Mouse (Mus musculus) forebrain, embryonic 11.5 days (tissue): ENCODE results near the gene Gtf2h1. TPM values are rescaled to one million over a fixed set of nuclear protein-coding genes. Genes with fewer than 3 reads are reported as not detected.

Source experiments
- ATAC-seq: fragments of 200-750 bp; cut with Nextera tagmentation; replicated peaks from 2 replicates; pipeline ENCODE4 v1.8.0; 2017; ENCODE audit warnings: moderate TSS enrichment; ENCODE audit not compliant: low FRiP score
- DNase-seq: peaks from one replicate; pipeline ENCODE4 v3.0.0-alpha.2; 2017; ENCODE audit warnings: low spot score
- H3K27ac ChIP-seq: fragments of 300-500 bp; sonication (generic); 2 replicates; pipeline ENCODE4 v1.5.1; 2014; ENCODE audit warnings: low read depth, low read length
- H3K27me3 ChIP-seq: fragments of 300-500 bp; sonication (generic); 2 replicates; pipeline ENCODE4 v1.6.1; 2014; ENCODE audit warnings: mild to moderate bottlenecking, low read length, mixed read lengths; ENCODE audit not compliant: control insufficient read depth, insufficient read depth
- H3K36me3 ChIP-seq: fragments of 300-500 bp; sonication (generic); 2 replicates; pipeline ENCODE4 v1.6.1; 2014; ENCODE audit warnings: mild to moderate bottlenecking, low read length, moderate library complexity, mixed read lengths; ENCODE audit not compliant: control insufficient read depth, insufficient read depth
- H3K4me1 ChIP-seq: fragments of 300-500 bp; sonication (generic); replicated peaks from 2 replicates; pipeline ENCODE4 v1.6.1; 2014; ENCODE audit warnings: low read length, mixed read lengths; ENCODE audit not compliant: control insufficient read depth, insufficient read depth
- H3K4me2 ChIP-seq: fragments of 300-500 bp; sonication (generic); 2 replicates; pipeline ENCODE4 v1.6.1; 2014; ENCODE audit warnings: low read depth, mild to moderate bottlenecking, low read length, moderate library complexity, mixed read lengths; ENCODE audit not compliant: severe bottlenecking
- H3K4me3 ChIP-seq: fragments of 300-500 bp; sonication (generic); 2 replicates; pipeline ENCODE4 v1.5.1; 2014; ENCODE audit warnings: low read depth, low read length
- H3K9ac ChIP-seq: fragments of 300-500 bp; sonication (generic); 2 replicates; pipeline ENCODE4 v1.6.1; 2014; ENCODE audit warnings: low read length
- H3K9me3 ChIP-seq: fragments of 300-500 bp; sonication (generic); 2 replicates; pipeline ENCODE4 v1.6.1; 2016; ENCODE audit warnings: low read length, mixed read lengths; ENCODE audit not compliant: control insufficient read depth
- WGBS: fragments of 180-500 bp; shearing (Covaris S2); extraction: QIAGEN DNeasy Blood & Tissue Kit; methylation state at CpG from one replicate; pipeline ENCODE4 v1.1.7; 2014; 5-methylcytosine and 5-hydroxymethylcytosine counted together
- polyA plus RNA-seq: library from polyadenylated mRNA; unstranded; fragments of >200 nt; fragmentation: Nextera tagmentation; extraction: Ambion mirVana; gene quantifications from 2 replicates; pipeline ENCODE4 v1.2.1, GENCODE M21; 2014

The Gtf2h1 gene
- polyA plus RNA-seq, 1 experiment from 2014 or later, result 53.9 TPM

DNA sequence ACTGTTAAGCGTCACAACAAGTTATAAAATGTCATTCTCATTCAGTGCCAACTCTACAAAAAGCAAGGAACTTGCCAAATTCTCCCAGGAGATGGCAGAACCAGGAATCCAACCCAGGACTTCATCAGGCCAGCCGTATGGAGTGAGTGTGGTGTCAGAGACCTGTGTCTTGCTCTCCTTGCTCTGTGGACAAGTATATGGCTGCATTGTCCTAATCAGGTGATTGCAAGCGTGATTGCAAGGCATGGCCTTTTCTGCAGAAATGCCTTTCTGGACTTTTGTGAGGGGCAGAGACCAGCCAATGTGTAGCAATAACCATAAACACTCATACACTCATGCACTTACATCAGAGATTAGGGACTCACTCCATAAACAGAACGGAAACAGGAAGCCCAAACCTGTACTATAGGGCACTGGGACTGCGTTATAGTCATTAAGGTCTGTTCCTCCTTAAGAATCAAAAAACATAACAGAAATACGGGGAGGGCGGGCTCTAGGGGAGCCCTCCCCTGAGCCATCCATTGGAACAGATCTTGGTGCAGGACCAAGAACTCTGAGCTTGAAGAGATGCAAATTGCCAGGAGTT is 37.9 kb downstream of the Gtf2h1 start:
- no peak for DNase-seq
- 88% methylated on average over 7 of the region's 7 CpGs for WGBS
- Histone ChIP-seq H3K4me3 (no peak overlapping the region), H3K36me3 (no peaks in the 10 kb centered on the region), H3K4me2 (no peak overlapping the region), H3K9me3 (no peaks in the 10 kb centered on the region), H3K9ac (no peak overlapping the region), H3K27me3 (no peaks in the 10 kb centered on the region), H3K27ac (no peak overlapping the region), H3K4me1 (peaks cover 1% of the 10 kb centered on the region; the same call in 1 of the 2 replicates)
- no peak for ATAC-seq

DNA sequence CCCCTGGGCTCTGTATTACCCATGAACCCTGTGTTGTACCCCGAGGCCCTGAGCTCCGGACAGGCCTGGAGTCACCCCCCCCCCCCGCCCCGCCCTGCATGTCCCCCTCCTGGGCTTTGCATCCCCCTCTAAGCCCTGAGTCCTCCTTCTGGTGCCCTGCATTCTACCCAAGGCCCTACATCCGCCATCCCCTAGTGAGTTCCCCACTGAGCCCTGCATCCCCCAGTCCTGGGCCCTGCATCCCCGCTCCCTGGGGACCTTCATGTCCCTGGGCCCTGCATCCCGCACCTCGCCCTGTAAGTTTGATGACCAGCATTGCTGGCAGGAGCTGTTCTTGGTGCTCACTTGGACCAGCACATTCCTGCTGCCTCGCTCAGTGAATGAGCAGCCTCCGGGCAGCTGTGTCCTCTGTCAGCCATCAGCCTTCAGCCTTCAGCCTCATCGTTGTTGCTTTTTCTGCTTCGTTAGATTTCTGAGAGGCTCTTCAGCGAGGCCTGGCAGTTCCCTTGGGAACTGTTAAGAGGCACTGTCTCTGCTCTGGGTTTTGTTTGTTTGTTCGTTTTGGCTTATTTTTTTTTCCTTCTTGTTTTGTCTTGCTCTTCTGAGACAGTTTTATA is 39.2 kb downstream of the Gtf2h1 start:
- H3K27me3 ChIP-seq, result no peaks in the 10 kb centered on the region
- H3K4me3 ChIP-seq, result no peak overlapping the region
- H3K36me3 ChIP-seq, result no peaks in the 10 kb centered on the region
- no peak overlapping the region for H3K27ac ChIP-seq
- DNase-seq (no peak), ATAC-seq (no peak)
- H3K4me2 ChIP-seq, result no peak overlapping the region
- WGBS, result 22% methylated on average over 11 of the region's 14 CpGs
- no peak overlapping the region for H3K9ac ChIP-seq
- H3K4me1 ChIP-seq, result peaks cover 5% of the 10 kb centered on the region; the same call in 1 of the 2 replicates
- no peaks in the 10 kb centered on the region for H3K9me3 ChIP-seq

DNA sequence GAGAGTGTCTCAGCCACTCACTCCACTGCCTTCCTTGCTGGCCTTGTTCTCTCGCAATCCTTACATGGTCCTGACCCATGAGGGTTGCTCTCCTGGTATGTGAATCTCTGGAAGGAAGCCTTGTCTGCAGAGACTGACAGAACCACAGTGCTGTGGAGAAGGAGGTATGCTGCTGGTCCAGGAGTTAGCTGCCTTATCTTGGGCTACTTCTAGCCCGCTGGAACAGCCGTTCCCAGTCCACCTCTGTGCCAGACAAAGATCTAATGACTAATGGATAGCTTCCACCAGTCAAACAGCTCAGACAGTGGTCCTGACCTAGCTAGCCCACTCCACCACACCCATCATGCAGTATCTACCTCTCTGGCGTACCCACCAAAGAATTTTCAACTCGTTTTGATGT is 40.5 kb downstream of the Gtf2h1 start:
- Histone ChIP-seq H3K27ac (no peak overlapping the region), H3K9me3 (no peaks in the 10 kb centered on the region), H3K4me2 (no peak overlapping the region), H3K27me3 (no peaks in the 10 kb centered on the region), H3K9ac (no peak overlapping the region), H3K36me3 (no peaks in the 10 kb centered on the region), H3K4me1 (peaks cover 5% of the 10 kb centered on the region; the same call in 1 of the 2 replicates), H3K4me3 (no peak overlapping the region)
- 86% methylated on average over 5 of the region's 5 CpGs for WGBS
- ATAC-seq (no peak), DNase-seq (no peak)

DNA sequence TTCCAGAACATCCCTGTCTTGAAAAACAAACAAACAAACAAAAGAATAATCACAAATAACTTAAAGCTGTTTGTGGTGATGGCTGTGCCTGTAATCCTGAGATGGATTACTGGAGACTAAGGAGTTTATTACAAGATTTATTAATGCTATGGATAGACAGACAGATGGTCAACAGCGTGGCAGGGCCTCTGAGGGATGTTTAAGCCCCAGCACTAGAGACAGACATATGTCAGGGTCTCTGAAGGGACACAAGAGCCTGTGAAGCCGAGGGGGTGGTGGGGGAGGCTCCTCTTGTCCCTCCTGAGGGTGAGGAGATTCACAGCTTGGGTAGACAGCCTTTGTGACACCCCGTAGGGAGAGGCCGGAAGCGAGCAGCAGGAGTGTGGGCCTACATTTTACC is 41.2 kb downstream of the Gtf2h1 start:
- no peaks in the 10 kb centered on the region for H3K9me3 ChIP-seq
- no peak overlapping the region for H3K4me2 ChIP-seq
- peaks cover 5% of the 10 kb centered on the region; the same call in 1 of the 2 replicates for H3K4me1 ChIP-seq
- H3K36me3 ChIP-seq, result no peaks in the 10 kb centered on the region
- ATAC-seq (no peak), DNase-seq (no peak)
- WGBS, result 52% methylated on average over 5 of the region's 5 CpGs
- H3K9ac ChIP-seq, result no peak overlapping the region
- H3K27ac ChIP-seq, result no peak overlapping the region
- H3K4me3 ChIP-seq, result no peak overlapping the region
- H3K27me3 ChIP-seq, result no peaks in the 10 kb centered on the region

DNA sequence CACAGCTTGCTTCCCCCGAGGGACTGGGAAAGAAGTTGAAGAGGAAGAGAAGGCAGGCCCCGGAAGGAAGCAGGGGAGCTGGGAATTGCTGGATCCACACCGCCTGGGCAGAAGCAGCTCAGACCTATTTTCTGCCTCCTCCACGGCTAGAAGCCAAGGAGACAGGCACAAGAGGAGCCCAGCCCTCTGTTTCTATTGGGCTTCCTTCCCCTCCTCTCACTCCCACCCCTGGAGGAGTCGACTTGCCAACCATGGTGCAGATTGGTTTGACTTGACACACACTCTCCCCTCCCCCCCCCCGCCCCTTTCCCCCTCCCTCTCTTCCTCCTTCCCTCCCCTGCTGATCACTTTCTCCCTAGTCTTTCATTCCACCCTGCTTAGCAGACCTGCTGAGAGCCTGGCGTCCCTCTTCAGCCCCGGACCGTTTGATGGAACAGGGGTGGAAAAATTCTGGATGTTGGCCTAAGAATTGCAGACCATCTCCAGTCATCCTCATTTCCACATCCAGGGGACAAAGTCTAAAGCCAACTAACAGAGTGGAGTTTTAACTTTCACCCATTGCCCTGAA is 42.3 kb downstream of the Gtf2h1 start:
- Histone ChIP-seq H3K4me1 (peaks cover 5% of the 10 kb centered on the region; the same call in 1 of the 2 replicates), H3K27ac (no peak overlapping the region), H3K9ac (no peak overlapping the region), H3K36me3 (no peaks in the 10 kb centered on the region), H3K27me3 (no peaks in the 10 kb centered on the region), H3K4me2 (peak overlapping the region; percentile 21; the same call in 1 of the 2 replicates), H3K9me3 (no peaks in the 10 kb centered on the region), H3K4me3 (no peak overlapping the region)
- DNase-seq, result no peak
- 4% methylated on average over 8 of the region's 9 CpGs for WGBS
- ATAC-seq, result 0 out of 2 replicates have a peak, but pooled peaks have one; percentile 26

DNA sequence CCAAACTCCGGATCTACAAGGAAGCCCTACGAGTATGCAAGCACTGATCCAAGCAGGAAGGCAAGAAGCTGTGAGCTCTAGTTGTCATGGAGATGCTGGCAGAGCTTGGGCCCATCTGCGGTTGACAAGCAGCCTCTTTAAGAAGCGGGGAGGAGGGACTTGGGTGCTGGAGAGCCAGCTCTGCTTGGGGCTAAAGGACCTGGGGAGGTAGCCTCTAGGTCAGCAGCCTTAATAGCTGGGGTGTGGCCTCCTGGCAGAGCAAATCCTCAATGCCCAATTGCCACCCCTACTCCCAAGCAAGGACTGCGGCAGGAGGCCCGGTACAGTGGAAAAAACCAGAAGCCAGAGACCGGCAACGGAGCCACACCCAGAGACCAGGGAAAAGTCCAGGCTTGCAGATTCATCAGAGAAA is 43.0 kb downstream of the Gtf2h1 start:
- Histone ChIP-seq H3K9me3 (no peaks in the 10 kb centered on the region), H3K4me1 (peaks cover 5% of the 10 kb centered on the region; the same call in 1 of the 2 replicates), H3K4me2 (no peak overlapping the region), H3K36me3 (no peaks in the 10 kb centered on the region), H3K4me3 (no peak overlapping the region), H3K27me3 (no peaks in the 10 kb centered on the region), H3K27ac (no peak overlapping the region), H3K9ac (no peak overlapping the region)
- DNase-seq, result peak; percentile 59
- no peak for ATAC-seq
- WGBS, result 11% methylated on average over 8 of the region's 8 CpGs

DNA sequence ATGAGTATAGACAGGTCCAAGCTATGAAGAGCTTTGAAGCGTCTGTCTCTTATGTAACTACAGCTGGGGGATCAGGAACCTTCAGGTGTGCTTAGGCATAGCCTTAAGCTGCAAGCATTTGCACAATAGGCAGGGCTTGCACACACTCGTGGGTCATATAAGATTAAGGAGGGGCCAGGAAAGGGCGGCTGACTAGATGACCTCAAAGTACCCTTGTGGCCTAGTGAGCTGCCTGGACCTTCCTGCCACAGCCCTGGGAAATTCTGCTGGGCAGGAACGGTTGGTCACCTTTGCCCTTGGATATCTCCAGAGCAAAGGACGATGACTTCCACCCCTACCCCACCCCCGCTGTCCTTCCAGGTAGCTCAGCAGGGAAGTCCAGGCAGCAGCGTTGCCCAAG is 43.5 kb downstream of the Gtf2h1 start:
- 28% methylated on average over 7 of the region's 7 CpGs for WGBS
- Histone ChIP-seq H3K4me3 (no peak overlapping the region), H3K9me3 (no peaks in the 10 kb centered on the region), H3K9ac (no peak overlapping the region), H3K27me3 (no peaks in the 10 kb centered on the region), H3K4me1 (peaks cover 5% of the 10 kb centered on the region; the same call in 1 of the 2 replicates), H3K36me3 (no peaks in the 10 kb centered on the region), H3K27ac (no peak overlapping the region), H3K4me2 (no peak overlapping the region)
- DNase-seq, result no peak
- ATAC-seq, result no peak

DNA sequence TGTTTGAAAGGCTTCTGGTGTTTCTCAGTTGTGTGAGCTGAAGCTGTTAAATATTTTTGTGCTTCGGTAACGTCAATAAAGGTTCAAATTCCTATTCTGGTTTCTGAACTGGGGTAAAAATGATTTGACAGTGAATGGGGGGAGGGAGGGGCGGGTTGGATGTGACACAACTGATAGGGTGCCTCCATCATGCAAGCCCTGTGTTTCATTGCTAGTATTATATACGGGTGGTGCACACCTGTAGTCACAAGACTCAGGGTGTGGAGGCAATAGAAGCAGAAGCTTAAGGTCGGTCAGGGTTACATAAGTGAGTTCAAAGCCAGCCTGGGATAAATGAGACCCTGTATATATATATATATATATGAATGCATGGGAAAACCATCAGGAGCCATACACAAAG is 44.0 kb downstream of the Gtf2h1 start:
- 72% methylated on average over 5 of the region's 5 CpGs for WGBS
- Histone ChIP-seq H3K27ac (no peak overlapping the region), H3K4me1 (peaks cover 5% of the 10 kb centered on the region; the same call in 1 of the 2 replicates), H3K9ac (no peak overlapping the region), H3K36me3 (no peaks in the 10 kb centered on the region), H3K4me3 (no peak overlapping the region), H3K4me2 (no peak overlapping the region), H3K27me3 (no peaks in the 10 kb centered on the region), H3K9me3 (no peaks in the 10 kb centered on the region)
- DNase-seq (no peak), ATAC-seq (no peak)
